Mouse (Mus musculus): ENCODE results near the gene Fgd1.

Fgd1 gene

GRCm38 (mm10) chrX:151087418-151087817, 41.5 kb downstream of the Fgd1 start:
- DNase-seq (ENCODE audit: low spot score in 2 of 2): no peak

- DNase-seq (ENCODE audit: low spot score in 2 of 2): peak; percentile 17 to 37
These were observed 50.5 kb downstream of the Fgd1 start, which contains the start of gene Tsr2 for GRCm38 (mm10) chrX:151096171-151097058. Gene Tsr2 (minus strand): TSS chrX:151096543.

DNA sequence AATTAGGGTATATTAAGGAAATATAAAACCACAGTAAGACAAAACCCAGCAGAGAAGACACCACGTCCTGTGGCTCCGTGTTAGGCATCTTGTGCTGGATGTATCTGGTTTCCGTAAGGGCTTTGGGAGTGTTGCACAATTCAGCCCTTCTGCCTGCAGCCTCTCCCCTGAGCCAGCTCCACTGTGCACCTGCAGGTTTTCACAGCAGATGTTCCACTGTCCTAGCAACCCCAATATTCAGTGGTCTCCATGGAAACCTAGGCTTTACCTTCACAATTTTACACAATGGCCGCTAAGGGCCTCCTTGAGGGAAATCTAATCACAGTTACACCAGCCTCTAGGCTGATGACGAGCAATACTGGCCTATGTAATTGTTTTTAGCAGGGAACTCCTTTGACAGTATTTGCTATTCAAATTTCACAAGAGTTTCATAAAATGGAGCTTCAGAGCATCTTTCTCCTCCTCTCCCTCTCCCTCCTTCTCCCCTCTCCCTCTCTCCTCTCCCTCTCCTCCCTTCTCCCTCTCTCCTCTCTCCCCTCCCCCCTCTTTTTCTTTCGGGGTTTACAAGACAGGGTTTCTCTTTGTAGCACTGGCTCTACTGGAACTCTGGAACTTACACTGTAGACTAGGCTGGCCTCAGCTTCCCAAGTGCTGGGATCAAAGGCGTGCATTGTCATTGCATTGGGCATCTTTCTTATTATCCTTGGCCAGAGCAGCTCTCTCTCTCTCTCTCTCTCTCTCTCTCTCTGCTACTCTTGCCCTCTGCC, 61.5 kb downstream of the Fgd1 start:
- no peak for DNase-seq (ENCODE audit: low spot score in 2 of 2)

DNA sequence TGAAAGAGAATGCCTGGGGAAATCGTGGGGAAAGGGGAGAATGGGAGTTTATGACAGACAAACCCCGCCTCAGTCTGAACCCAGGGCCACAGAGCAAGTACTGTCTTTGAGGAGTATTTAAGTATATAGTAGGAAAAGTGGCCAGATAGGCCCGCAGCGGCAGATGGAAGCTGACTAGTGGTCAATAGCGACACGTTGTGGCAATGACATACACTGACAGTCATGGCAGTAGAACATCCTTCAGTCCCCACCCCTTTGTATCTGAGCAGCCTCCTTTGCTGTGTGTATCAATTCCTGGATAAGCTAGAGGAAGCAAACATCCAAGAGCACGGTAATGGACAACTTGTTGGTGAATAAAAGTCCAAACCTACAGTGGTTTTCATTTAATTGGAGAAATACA, 70.8 kb downstream of the Fgd1 start:
- peak in 1 of 2 experiments; percentile 5 for DNase-seq (ENCODE audit: low spot score in 2 of 2)

DNA sequence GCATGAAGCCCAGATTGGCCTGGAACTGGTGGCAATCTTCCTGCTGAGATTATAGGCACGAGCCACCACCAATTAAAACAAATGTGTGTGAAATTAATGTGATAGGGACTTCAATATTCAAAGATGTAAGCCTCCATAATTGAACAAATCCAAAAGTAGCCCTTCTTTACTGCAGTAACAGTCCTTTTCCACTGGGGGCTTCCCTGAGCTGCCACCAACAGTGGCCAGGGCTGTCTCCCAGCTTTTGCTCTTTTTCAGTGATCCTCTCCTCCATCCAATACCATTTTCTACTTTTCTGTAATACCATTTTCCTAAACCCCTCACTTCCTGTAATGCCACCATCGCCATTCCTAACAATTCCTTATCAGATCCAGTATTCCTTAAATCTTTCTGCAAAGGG, 71.5 kb downstream of the Fgd1 start:
- no peak for DNase-seq (ENCODE audit: low spot score in 2 of 2)

- DNase-seq (ENCODE audit: low spot score in 2 of 2): no peak
These were observed 78.0 kb downstream of the Fgd1 start for GRCm38 (mm10) chrX:151123933-151124332.

DNA sequence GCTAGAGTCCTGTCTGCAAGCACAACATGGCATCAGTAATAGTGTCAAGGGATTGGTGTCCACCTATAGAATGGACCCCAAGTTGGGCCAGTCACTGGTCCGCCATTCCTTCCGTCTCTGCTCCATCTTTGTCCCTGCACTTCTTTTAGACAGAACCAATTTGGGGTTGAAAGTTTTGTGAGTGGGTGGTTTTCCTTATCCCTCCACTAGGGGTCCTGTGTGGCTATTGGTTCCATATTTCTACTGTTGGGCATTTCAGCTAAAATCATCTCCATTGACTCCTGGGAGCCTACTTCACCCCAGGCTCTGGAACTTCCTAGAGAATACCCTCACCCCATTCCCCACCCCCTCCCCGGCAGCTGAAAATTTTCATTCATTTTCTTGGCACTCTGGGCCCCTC, 84.5 kb downstream of the Fgd1 start:
- no peak for DNase-seq (ENCODE audit: low spot score in 2 of 2)

GRCm38 (mm10) chrX:151132785-151133184, 86.8 kb downstream of the Fgd1 start:
- DNase-seq (ENCODE audit: low spot score in 2 of 2): no peak
